Mouse (Mus musculus) erythroblast, adult 5-6 weeks (primary cell): ENCODE measurements at regions not wholly inside any gene's neighbourhood (a gene's known extent, or its start where the extent isn't known, plus 50 kb on each side); places are given as distances from the start of the nearest gene placed in this dataset.
A peak's percentile ranks its signal among the peaks of the same experiment; 100 is the strongest.

Experiments used
- ATAC-seq: replicated peaks from 2 replicates; pipeline ENCODE4 v1.8.0; 2016; ENCODE audit warnings: moderate number of reproducible peaks, mild to moderate bottlenecking, moderate TSS enrichment, inconsistent platforms; ENCODE audit not compliant: poor library complexity, low FRiP score, severe bottlenecking

DNA sequence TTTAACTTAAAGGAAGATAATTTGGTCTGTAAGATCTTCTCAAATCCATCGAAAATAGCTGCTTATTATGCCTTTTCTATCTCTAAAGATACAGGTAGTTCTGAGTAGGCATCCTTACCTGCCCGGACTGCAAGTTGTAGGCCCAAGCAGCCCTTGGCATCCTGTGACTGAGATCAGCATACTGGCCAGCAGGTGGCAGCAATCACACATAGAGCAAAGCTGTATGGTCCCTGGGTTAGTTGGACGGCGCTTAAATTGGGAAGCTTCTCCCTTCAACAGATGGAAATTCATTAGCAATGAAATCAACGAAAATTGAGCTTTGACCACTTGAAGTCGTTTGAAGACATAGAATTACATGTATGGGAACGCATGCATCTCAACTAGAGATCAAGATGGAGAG, 61.0 kb downstream of the Ccng2 start:
- ATAC-seq: peak; percentile 82

DNA sequence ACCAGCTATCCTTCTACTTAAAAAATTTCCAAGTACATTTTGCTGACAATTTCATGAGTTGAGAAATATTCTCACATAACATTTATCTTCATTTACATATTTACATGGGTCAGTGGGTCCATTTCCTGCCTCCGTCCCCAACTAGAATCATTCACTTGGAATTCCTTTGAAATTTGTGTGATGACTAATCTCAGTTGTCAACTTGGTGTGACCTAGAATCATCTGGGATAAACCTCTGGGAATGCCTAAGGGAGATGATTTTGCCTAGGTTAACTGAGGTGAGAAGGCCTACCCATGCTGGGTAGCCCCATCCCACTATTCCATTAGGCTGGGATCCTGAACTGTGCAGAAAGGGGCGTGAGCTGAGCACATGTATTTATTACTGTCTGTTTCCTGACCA, 63.8 kb downstream of the Ccng2 start:
- ATAC-seq: no peak

DNA sequence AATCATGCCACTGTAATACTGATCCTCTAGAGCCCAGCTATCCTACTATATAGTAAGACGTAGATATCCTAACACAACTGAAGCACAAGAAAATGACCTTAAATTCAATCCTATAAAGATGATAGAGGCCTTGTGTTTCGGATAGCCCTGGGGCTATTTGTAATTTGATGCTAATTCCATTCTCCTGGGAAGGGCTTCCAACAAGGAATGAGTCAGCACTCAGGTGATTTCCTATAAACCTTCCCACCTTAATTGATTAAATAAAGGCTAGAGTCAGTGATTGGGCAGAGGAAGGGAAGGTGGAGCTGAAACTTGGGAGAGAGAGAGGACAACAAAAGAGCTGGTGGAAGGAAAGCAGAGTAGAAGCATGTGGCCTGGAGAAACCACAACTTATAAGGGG, 86.0 kb downstream of the Ccng2 start:
- ATAC-seq: no peak
